ENCODE assay signal across 8 mouse cellular contexts in genomic region chr16:94313229-94314030, GRCm38 (mm10). TPM values are rescaled to one million over a fixed set of nuclear protein-coding genes. Genes with fewer than 3 reads are reported as not detected.
DNase-seq lines count a peak whose midpoint lies in the region; ATAC-seq and TF ChIP-seq lines count a peak whose summit lies in the region.

Gene Hlcs, minus strand, starts transcription at chr16:94313571.

- H3K9ac ChIP-seq in hindbrain, embryonic 14.5 days, result peak within 1 kb of the TSS; percentile 74

- DNase-seq in Patski (ENCODE audit: low read depth, low spot score), result peak; percentile 35
- DNase-seq in cerebellum, postnatal 14 days, result peak; percentile 99
- DNase-seq in frontal cortex, postnatal 25 days (ENCODE audit: low spot score in 2 of 2), result peak; percentile 96 to 97
- DNase-seq in hindbrain, embryonic 14.5 days (ENCODE audit: low spot score), result peak; percentile 99
- DNase-seq in left cerebral cortex, adult 11 months (ENCODE audit: low spot score), result peak; percentile 96
- peak; percentile 98 to 99 for DNase-seq in lung, postnatal 4 days
- DNase-seq in retina, postnatal 7 days (ENCODE audit: low read depth, low spot score), result peak; percentile 95
- DNase-seq in urinary bladder, adult 2 months (ENCODE audit: low spot score), result peak; percentile 99

- H3K27ac ChIP-seq in hindbrain, embryonic 14.5 days, result peak within 1 kb of the TSS; percentile 98

- H3K4me3 ChIP-seq in hindbrain, embryonic 14.5 days (replicated peaks; ENCODE audit: low read length), result peak within 1 kb of the TSS; percentile 50

- H3K27me3 ChIP-seq in Patski, result no peaks in the 10 kb centered on the region
- H3K27me3 ChIP-seq in hindbrain, embryonic 14.5 days (ENCODE audit: control insufficient read depth, insufficient read depth, low read length), result no peaks in the 10 kb centered on the region

- H3K9me3 ChIP-seq in hindbrain, embryonic 14.5 days (ENCODE audit: control insufficient read depth, low read length), result no peaks in the 10 kb centered on the region

- WGBS in hindbrain, embryonic 14.5 days, result under 1% methylated on average over 64 of the region's 64 CpGs

- POLR2A ChIA-PET in Patski (lab: Charles Lee), result interaction anchor here (0.8 to 1.8 kb wide), 2 partner anchors 56 to 58 kb away, joined by 3 to 8 read pairs; partner anchors contain the start of genes Pigp and Ttc3

- in situ Hi-C loops in Patski (cut with MboI; ENCODE audit: low pct_unique_long_range_greater_than_20kb), result no loop called here

- peak within 1 kb of the TSS; percentile 51 for H3K4me2 ChIP-seq in hindbrain, embryonic 14.5 days (replicated peaks)

- no peaks in the 10 kb centered on the region for H3K36me3 ChIP-seq in hindbrain, embryonic 14.5 days (replicated peaks; ENCODE audit: control insufficient read depth, insufficient read depth)

- peak; percentile 72 for ATAC-seq in Patski
- peak; percentile 91 for ATAC-seq in hindbrain, embryonic 14.5 days (ENCODE audit: low FRiP score)

- CTCF ChIA-PET in Patski (lab: Charles Lee), result interaction anchor here (0.8 to 2.2 kb wide), 15 partner anchors 11 to 399 kb away, joined by 3 to 7 read pairs (median 3); no protein-coding TSS in a partner anchor

- H3K4me1 ChIP-seq in hindbrain, embryonic 14.5 days (replicated peaks; ENCODE audit: control insufficient read depth, insufficient read depth, low read length), result peaks cover 13% of the 10 kb centered on the region

- peak; percentile 100 for TF ChIP-seq CTCF in Patski (IDR thresholded peaks at IDR 0.05)

RNA-seq across cellular contexts. Expression of gene Hlcs, which starts in this region (rescaled TPM):
- polyA plus RNA-seq in Patski (2021), result 15.3 TPM
- polyA plus RNA-seq in hindbrain, embryonic 14.5 days (2014; fragmentation: Nextera tagmentation; extraction: Ambion mirVana), result 6.7 and 7.7 TPM in 2 replicates
- polyA plus RNA-seq in urinary bladder, adult 2 months (2012; rRNA removed), result 11.0 and 11.9 TPM in 2 replicates

Comparison
In these comparisons a context has a peak if more than half of its experiments do, and no peak if none do; other contexts are left out.
1. Peak in every context shown above with its lines: DNase-seq, ATAC-seq, H3K4me3 ChIP-seq and H3K27ac ChIP-seq.
2. DNase-seq: peak in every context shown above with its lines; median percentile 99 in cerebellum, postnatal 14 days; 99 in hindbrain, embryonic 14.5 days; 99 in urinary bladder, adult 2 months; 98 in lung, postnatal 4 days; 96 in frontal cortex, postnatal 25 days; 96 in left cerebral cortex, adult 11 months; 95 in retina, postnatal 7 days; 35 in Patski.